Mouse (Mus musculus) liver, embryonic 14 days (tissue): ENCODE data around the gene Tanc1. TPM values are rescaled to one million over a fixed set of nuclear protein-coding genes. Genes with fewer than 3 reads are reported as not detected.

Experiments used
- polyA plus RNA-seq: library from polyadenylated mRNA; depleted of rRNA; stranded (reverse); fragments of >200 nt; gene quantifications from 2 replicates; pipeline ENCODE4 v1.2.3, GENCODE M21; 2012; rRNA removed

The Tanc1 gene
- 1.2 and 1.3 TPM in 2 replicates for polyA plus RNA-seq

GRCm38 (mm10) chr2:59611831-59612732, at the start of gene Tanc1:
Gene Tanc1, plus strand, starts transcription at chr2:59612042.

GRCm38 (mm10) chr2:59881831-59882741, 270.2 kb downstream of the Tanc1 start, which contains the start of gene Wdsub1:
Gene Wdsub1, minus strand, starts transcription at chr2:59882591.

Other genes with a start within 250 kb of the Tanc1 start
- not detected in 2 replicates for gene Dapl1, start 127.4 kb upstream of the Tanc1 start, polyA plus RNA-seq